In the genomic region with DNA sequence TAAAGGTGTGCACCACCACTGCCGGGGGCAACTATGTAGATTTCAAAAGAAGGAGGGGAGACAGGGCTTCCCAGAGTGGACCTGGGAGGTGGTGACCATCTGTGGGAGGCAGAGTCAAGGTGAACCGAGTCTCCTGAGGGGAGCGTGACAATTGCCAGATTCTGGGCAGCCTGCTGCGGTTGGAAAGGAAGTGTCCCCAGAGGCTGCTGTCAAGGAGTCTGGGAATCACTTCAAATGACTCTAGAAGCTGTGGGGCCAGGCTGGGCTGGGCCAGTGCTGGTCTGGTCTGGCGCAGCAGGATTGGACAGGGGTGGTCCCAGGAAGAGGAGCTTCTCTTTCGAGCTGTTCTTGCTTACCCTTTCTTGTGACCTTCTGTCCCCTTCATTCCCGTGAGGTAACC, we compare ENCODE assay signal across 22 mouse cellular contexts.
"Had no signal": no experiment of that assay in that cellular context is flagged by ENCODE, and none has a peak within 500 bp of the region (broad histone marks: within the 10 kb centered on the region; RNA-seq: fewer than 3 reads in every experiment).

No protein-coding gene starts in this region.

- H3K4me3 ChIP-seq: kidney, embryonic 15.5 days; left cerebral cortex, adult 2 months; liver, embryonic 13.5 days; lung, embryonic 15.5 days; megakaryocyte, embryonic 14.5 days; neural tube, embryonic 12.5 days; neural tube, embryonic 15.5 days; stomach, embryonic 15.5 days had no signal

- H3K36me3 ChIP-seq: kidney, embryonic 15.5 days; liver, embryonic 13.5 days; lung, embryonic 15.5 days; neural tube, embryonic 12.5 days; neural tube, embryonic 15.5 days; stomach, embryonic 15.5 days had no signal

- H3K27ac ChIP-seq: kidney, embryonic 15.5 days; left cerebral cortex, adult 2 months; liver, embryonic 13.5 days; lung, embryonic 15.5 days; neural tube, embryonic 12.5 days; neural tube, embryonic 15.5 days had no signal

- H3K27me3 ChIP-seq: neural tube, embryonic 15.5 days had no signal

- H3K4me2 ChIP-seq: kidney, embryonic 15.5 days; liver, embryonic 13.5 days; lung, embryonic 15.5 days; midbrain, embryonic 11.5 days; neural tube, embryonic 12.5 days; neural tube, embryonic 15.5 days; stomach, embryonic 15.5 days had no signal

- H3K9me3 ChIP-seq: kidney, embryonic 15.5 days; lung, embryonic 15.5 days; neural tube, embryonic 15.5 days; stomach, embryonic 15.5 days had no signal

- H3K4me1 ChIP-seq: liver, embryonic 13.5 days had no signal

- H3K9ac ChIP-seq: kidney, embryonic 15.5 days; liver, embryonic 13.5 days; lung, embryonic 15.5 days; neural tube, embryonic 12.5 days; neural tube, embryonic 15.5 days; stomach, embryonic 15.5 days had no signal

- DNase-seq: kidney, adult 8-10 months; kidney, postnatal 10 days; kidney, postnatal 36 days; layer of hippocampus, postnatal 36 days; left cerebral cortex, postnatal 4 days; liver, embryonic 13.5 days; lung, postnatal 10 days; lung, postnatal 36 days; midbrain, embryonic 14.5 days; right cerebral cortex, adult 18-20 months; right cerebral cortex, postnatal 14 days; right cerebral cortex, postnatal 4 days; thymus, adult 18-20 months; thymus, postnatal 36 days had no signal
